Mouse (Mus musculus): ENCODE measurements around the gene Sltm.
"Not testable (repeated sequence)": the region's sequence is repeated elsewhere in the genome, so short reads cannot be mapped to it uniquely, and the experiment has no call there.

The Sltm gene

DNA sequence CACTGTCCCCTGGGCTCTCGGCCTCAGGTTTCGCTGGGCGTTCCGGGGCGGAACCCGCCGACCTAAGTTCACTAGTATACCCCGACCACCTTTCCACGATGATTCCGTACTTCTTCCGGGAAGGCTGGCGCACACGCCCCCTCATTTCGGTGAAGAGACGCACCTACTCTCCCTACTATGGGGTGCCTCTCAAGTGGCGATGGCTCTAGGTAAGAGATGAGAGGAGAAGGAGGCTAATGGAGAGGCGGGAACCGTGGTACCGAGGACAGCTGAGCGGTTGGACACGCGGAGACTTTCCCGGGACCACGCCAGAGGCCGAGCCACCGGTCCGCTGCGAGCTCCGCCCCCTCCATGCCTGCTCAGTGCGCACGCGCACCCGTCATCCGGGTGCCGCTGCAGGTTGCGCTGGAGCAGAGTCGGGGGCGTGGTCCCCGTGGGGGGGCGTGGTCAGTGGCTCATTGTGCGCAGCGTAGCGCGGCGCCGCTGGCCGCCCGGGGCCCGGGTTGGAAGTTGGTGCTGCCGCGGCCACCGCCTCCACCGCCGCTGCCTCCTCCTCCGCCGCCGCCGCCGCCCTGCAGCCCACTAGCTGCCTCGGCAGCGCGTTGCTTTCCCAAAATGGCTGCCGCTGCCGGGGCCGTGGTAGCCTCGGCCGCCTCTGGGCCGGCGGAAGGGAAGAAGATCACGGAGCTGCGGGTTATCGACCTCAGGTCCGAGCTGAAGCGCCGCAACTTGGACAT lies at the start of gene Sltm:
Gene Sltm (plus strand): TSS at position 450 of the 737 bp plus-strand sequence.
- peak; percentile 93 for DNase-seq (ENCODE audit: low read depth, low spot score)

DNA sequence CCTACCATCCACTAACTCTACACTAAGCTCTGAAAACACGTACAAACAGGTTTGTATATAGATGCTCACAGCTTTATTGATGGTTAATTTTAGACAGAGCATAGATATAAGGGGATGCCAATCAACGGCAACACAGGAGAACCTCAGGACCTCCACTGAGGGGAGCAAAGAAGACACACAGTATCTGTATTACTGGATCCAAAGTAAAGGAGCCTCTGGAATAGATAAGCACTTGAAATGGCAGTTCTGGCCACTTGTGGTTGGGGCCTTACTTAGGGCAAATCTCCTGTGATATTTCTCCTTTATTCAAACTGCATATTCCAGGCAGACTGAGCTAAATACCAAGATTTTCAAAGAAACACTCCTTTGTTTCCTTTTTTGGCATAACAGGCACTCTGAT lies 49.5 kb upstream of the Sltm start:
- no peak for DNase-seq (ENCODE audit: low read depth, low spot score)

DNA sequence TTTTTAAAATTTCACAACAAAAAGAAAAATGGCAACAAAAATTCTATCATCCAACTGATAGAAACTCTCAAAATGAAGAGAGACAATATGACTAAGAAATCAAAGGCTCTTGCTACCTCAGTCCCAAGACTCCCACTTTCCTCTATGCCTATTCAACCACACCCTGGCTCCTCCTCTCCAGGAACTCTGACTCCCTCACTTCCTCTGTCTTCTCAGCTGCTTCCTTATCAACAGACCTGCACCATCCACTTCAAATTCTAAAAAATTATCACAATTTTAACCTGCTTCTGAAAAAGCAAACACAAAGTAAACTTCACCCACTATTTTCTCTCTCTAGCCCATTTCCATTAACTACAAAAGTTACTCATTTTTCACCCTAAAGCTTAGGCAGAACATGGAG lies 45.6 kb upstream of the Sltm start:
- DNase-seq (ENCODE audit: low read depth, low spot score), result no peak

DNA sequence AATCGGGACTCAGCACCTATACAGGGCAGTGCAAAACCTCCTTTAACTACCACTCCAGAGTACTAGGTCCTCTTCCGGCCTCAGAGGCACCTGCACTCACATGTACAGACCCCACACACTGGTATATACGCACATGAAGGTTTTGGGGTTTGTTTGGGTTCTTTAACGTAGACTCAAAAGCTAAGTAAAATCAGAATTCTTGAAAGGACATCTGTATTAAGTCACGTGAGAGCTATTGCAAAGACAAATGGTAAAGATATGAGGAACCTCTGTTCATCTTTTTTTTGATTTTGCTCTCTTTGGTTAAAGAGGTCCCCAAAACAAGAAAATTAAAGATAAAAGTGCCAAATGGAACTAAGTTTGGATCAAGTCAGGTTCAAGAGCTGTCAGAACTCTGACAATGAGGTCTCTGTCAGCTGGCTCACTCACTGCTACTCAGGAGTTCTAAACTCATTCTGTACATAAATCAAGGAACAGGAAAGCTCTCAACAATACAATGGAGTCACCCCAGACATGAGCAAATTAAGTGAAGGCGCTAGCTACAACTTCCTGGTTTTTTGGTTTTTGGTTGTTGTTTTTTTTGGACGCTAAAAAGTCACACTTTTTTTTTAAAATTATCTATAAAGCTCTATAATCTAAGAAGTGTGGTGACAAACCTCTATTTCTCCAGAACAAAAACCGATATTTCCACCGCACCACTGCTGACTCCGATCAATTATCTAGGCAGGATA lies 40.1 kb upstream of the Sltm start:
- DNase-seq (ENCODE audit: low read depth, low spot score), result peak; percentile 30

DNA sequence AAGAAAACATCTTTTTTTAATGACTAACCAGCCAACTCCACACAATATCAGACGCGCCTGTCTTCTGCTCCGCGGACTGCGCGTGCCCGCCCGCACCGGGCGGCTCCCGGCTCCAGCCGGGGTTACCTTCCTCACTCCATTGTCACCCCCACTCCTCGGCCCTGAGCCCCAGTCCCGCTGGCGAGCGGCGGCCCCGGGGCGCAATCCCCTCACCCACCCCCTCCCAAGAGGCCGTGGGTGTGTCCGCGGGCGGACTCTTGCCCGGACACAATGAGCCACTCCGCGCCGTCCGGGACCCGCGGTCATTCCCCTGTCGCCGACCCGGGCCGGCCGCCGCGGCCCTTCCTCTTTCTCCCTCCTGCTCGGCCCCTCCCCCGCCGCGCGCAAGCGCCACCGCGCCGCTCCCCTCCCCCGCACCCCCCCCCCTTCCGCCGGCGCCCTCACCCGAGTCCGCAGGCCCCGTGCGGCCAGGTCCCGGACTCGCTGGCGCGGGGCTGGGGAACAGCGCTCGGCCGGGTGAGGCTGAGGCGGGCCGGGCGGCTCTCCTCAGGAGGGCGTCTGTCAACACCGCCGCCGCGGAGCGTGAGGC lies 39.4 kb upstream of the Sltm start:
- DNase-seq (ENCODE audit: low read depth, low spot score), result peak; percentile 24

DNA sequence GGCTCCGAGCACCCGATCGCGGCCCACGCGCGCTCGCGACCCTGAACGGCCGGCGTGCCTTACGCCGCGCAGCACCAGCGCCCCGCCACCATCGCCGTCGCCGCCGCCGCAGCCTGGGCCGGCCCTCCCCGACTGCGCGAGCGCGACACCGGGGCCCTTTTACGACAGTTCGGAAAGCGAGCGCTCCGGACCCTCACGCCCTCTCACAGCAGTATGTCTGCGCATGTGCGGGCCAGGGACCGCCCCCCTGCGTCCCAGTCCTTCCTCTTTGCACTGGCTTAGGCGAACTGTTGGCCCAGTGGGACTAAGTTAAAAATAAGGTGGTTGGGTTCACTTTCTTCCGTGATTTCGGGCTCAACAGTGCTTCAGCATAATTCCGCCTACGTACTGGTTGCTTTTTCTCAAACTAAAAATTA lies 38.9 kb upstream of the Sltm start, which contains the start of gene Rnf111:
Gene Rnf111 (minus strand): TSS at position 100 of the 416 bp plus-strand sequence.
- peak; percentile 95 for DNase-seq (ENCODE audit: low read depth, low spot score)

DNA sequence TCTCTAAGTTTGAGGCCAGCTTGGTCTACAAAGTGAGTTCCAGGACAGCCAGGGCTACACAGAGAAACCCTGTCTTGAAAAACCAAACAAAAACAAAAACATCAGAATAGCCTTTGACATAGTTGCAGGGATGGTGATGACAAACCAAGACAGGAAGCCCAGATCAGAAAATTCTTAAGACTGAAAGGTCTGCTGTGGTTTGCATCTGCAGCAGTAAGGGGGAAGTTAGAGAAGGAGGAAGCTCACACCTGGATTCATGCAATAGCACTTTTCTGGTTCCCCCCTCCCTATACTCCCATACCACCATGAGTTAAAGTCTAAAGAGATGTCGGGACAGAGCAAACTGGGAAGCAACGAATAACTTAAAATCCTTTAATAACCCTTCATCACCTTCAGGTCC lies 36.4 kb upstream of the Sltm start:
- no peak for DNase-seq (ENCODE audit: low read depth, low spot score)

DNA sequence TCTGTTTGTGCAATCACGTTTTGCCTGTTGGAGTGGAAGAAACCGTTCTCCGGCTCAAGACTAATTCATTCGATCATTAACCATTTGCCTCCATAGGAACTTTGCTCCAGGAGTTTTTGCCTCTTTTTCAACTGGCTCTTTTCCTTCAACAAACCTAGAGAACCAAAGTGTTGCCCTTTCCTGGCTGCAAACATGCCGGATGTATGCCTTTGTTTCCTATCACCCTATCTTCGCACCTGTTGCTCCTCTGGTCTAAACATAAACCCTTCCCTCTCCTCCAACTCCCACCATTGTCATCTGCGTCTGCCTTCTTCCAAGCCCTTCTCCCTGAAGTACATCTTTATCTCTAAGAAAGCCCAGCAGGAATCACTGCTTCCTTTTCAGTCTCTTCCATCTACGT lies 35.8 kb upstream of the Sltm start:
- no peak for DNase-seq (ENCODE audit: low read depth, low spot score)

DNA sequence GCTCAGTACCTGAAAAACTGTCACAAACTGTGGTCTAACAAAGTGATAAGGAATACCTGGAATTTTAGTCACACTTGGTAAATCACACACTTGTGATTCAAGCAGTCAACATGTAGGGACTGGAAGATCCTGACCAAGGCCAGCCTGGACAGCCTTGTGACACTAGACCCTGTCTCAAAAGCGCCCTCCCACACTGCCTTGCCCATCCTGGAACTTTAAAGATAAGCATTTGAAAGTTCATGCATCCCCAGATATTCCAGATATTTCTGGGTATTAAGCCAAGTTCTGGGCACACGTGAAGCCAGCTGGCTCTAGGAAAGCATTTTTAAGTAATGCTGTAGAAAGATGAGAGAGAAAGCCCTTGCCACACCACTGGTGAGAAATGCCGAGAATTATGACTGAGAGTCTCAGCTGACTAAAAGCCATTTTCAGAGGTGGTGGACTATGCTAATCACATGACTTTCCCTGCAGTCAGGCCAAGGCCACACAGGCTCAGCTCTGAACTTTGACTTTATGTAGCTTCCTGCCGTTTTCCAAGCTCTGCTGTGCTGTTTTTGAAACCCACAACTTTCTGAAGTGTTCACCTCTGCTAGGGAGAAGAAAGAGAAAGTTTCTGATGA lies 32.5 kb upstream of the Sltm start:
- peak; percentile 54 for DNase-seq (ENCODE audit: low read depth, low spot score)

DNA sequence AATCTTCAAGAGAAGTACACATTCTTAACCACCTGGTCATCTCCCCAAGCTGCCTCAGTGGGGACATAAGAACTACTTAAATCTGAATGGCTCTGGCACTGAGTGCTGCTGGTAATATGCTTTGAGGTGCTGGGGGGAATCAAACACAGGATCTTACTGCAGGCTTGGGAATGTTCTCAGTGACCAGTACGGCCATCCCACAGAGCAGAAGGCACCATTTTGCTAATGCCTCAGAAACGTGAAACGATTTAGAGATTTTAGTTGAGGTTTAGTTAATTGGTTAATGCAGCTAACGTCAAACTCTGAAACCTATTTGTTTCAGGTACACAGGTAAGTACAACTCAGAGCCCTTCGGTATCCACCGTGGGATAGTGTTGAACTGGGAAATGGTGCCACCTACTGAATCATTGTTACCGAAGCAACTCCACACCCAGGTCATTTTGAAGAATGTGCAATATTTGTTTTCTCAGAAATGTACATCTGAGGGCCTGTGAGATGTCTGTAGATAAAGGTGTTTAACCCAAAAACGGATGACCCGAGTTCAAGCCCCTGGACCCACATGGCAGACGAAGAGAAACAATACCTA lies 31.5 kb upstream of the Sltm start:
- no peak for DNase-seq (ENCODE audit: low read depth, low spot score)

DNA sequence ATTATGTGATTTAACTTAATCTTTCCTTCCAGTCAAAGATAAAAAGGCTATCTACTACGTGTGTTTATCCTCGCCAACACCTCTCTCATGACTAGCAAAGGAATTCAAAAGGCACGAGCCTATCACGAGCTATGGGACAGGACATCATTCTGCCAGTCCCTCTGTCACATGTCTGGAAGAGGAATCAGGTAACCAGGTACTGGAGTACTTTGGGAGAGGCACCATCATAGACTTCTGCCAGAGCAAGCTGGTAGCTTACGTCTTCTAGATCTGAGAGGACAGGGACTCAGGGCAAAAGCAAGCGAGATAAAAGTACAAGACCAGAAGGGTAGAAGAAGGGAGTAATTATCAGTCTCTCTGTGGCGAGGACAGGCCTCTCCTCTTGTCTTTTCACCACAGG lies 30.9 kb upstream of the Sltm start:
- no peak for DNase-seq (ENCODE audit: low read depth, low spot score)

DNA sequence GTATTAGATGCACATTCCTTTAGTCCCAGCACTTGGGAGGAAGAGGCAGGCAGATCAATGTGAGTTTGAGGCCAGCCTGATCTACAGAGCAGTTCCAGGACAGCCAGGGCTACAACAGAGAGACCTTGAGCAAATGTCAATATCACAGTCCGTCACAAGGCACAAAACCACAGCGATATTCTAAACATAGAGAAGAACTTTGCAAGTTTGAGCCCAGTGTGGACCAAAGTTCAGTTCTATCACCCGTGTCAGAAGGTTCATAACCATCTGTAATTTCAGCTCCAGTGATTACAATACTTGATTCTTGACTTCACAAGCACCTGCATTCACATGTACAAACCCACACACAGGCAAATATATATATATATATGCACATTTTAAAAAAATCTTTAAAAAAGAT lies 21.9 kb upstream of the Sltm start:
- no peak for DNase-seq (ENCODE audit: low read depth, low spot score)

DNA sequence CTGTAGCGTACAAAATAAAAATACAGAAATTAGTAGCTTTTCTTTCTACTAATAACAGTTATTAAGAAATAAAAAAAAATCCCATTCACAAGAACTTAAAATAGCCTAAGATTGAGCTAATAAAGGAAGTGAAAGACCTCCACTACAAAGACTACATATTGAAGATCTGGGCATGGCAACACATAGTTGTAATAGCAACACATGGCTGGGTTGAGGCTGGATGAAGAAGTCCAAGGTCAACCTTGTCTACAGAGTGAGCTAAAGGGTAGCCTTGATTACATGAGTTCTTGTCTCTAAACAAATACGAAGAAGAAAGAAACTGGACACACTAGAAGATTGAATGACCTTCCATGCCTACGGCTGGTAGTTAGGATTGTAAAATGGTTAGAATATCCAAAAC lies 18.7 kb upstream of the Sltm start:
- no peak for DNase-seq (ENCODE audit: low read depth, low spot score)

DNA sequence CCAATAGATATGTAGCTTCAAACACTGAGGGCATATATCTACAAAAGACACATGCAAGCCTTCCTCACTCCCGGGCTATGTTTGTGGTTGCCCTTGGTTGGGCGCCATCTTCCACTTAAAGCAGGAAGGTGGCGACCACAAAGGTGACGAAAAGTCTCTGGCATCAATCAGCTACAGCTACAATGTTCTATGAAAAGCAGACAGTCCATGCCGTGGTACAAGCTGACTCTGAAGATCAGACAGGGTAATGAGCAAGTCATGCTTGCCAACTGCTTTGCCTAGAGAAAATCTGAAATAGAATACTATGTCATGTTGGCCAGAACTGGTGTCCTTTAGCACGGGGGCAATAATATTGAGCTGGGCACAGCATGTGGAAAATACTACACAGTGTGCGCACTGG lies 18.2 kb upstream of the Sltm start:
- no peak for DNase-seq (ENCODE audit: low read depth, low spot score)

DNA sequence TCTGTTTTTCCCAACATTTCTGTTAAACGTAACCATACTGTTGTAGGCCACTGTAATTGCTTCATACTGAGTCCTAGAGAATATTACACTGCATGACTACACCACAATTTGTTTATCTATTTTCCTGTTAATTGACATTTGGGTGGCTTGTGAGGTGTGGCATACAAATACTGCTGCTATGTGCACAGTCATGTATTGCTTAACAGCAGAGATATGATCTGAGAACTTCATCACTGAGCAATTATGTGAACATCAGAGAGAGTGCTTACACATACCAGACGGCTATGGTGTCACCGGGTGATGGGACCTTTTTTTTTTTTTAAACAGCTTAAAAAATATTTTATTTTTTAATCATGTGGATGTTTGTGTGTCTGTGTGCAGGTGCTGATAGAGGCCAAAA lies 9.2 kb upstream of the Sltm start:
- DNase-seq (ENCODE audit: low read depth, low spot score), result no peak

DNA sequence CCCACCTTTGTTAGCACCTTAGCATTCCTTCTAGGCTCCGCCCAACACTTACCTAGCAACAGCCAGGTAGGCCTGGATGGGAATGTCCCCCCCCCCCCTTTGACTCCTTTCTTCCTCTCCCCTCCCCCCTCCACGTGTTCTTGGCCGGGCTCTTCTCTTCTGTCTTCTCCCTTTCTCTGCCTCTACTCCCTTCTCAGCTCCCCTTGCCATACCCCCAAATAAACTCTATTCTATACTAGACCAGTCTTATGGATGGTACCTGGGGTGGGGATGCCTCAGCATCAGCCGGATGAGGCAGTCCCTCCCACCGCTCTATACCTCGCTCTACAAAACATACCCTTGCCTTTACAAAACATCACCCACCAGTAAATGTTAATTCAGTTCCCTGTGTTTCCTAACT lies 970 bp upstream of the Sltm start:
- DNase-seq (ENCODE audit: low read depth, low spot score), result no peak

DNA sequence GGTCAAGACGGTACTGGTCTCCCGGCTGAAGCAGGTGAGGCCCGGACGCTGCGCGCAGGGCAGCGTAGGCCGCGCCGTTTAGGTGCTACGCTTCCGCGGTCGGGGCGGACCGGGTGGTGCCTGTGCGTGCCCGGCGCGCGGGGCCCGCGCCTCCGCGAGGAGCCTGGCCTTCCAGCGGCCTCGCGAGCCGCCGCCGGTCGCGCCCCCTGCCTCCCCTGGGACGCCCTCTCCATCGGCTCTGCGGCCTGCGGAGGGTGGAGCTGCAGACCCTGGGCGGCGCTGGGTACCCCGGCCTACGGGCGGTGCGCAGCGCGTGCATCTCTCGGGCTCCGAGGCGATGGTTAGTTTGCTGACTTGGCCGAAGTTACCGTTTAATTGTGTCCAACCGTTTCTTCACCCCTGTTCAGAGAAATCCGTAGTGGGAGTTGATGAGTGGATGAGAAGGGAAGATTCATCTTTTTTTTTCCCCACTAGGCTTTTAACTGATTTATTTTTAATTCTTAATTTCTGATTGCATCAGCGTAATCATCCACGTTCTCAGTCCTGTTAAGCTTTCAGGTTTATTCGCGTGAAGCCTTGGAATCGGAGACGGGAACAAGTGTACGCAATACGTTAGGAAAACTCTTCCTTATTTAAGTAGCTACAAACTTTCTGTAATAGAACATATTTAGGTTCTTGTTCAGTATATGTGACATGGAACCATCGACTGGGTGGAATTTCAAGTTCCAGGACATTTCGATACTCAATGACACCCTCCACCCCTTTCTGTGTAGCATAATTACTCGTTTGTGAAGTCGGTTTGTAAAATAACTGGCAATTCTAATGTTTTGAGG lies 710 bp downstream of the Sltm start:
- peak; percentile 63 for DNase-seq (ENCODE audit: low read depth, low spot score)

DNA sequence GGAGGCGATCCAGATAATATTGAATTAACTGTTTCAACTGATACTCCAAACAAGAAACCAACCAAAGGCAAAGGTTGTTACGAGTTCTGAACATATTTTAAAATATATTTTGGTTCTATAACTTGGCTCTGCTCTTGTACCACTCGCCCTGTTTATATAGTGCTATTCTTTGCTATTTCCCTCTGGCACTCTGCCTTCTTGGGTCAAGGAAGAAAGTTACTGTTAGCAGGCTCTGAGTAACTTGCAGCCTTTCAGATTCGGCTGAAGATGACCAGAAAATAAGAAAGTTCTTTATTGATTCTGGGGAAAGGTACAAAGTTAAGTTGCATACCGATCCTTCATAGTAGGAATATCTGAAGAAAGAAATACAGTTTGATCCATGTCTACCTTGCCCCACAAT lies 1.4 kb downstream of the Sltm start:
- DNase-seq (ENCODE audit: low read depth, low spot score), result peak; percentile 43

DNA sequence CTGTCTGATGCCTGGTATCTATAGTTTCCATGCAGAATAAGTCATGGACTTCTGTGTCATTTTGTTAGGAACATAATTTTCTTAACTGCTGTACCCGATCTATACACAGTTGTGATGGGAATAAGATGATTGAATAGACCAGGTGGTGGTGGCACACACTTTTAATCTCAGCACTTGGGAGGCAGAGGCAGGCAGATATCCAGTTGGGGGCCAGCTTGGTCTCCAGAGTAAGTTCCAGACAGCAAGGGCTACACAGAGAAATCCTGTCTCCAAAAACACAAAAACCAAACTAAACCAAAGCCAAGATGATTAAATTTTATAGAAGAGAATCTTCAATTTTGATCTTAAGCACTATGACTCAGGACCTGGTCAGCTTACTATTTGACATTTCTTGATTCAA lies 2.3 kb downstream of the Sltm start:
- DNase-seq (ENCODE audit: low read depth, low spot score), result no peak

DNA sequence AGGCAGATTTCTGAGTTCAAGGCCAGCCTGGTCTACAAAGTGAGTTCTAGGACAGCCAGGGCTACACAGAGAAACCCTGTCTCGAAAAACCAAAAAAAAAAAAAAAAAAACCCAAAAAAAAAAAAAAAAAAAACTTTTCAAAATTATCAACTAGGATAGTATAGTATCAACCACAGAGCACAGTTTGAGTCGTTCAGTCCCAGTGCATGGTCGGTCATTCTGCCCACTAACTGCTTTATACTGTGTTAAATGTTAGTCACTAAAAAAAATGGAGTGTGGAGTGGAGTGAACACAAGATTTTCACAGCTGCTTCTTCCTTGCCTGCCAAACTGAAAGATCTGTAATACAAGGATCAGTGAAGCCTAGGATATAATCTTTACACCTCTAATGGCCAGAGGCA lies 4.0 kb downstream of the Sltm start:
- DNase-seq (ENCODE audit: low read depth, low spot score), result not testable (repeated sequence)

DNA sequence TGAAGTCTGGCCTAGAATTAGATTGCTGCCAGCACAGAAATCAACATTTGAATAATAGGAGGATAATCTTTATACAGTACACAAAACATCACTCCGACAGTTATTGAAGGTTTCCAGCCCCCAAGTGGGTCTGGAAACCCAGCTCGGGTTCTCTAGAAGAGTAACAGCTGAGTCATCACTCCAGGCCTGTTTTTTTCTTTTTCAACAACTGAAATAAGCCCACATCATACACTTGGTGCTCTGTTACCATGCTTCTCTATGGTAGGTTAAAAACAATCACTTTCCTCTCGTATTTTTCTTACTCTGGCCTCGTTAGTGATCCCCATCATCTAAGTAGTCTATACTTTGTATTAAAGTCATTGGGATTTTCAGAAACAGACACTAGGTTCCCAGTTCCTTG lies 5.8 kb downstream of the Sltm start:
- peak; percentile 20 for DNase-seq (ENCODE audit: low read depth, low spot score)
